Mouse (Mus musculus) stomach, postnatal 0 days (tissue): ENCODE measurements around the gene Msmp. TPM values are rescaled to one million over a fixed set of nuclear protein-coding genes. Genes with fewer than 3 reads are reported as not detected.
"Not testable (repeated sequence)": the region's sequence is repeated elsewhere in the genome, so short reads cannot be mapped to it uniquely, and the experiment has no call there.

Experiments used
- ATAC-seq: fragments of 200-750 bp; cut with Nextera tagmentation; 2 replicates; pipeline ENCODE4 v1.8.0; 2017; ENCODE audit not compliant: low FRiP score, low TSS enrichment
- DNase-seq: peaks from one replicate; pipeline ENCODE4 v3.0.0-alpha.2; 2016; ENCODE audit warnings: low spot score
- H3K27ac ChIP-seq: fragments of 300-500 bp; sonication (generic); replicated peaks from 2 replicates; pipeline ENCODE4 v1.5.1; 2014; ENCODE audit warnings: mild to moderate bottlenecking, control low read depth
- H3K27me3 ChIP-seq: fragments of 300-500 bp; sonication (generic); 2 replicates; pipeline ENCODE4 v1.6.1; 2014; ENCODE audit warnings: low read length; ENCODE audit not compliant: control insufficient read depth, insufficient read depth
- H3K36me3 ChIP-seq: fragments of 300-500 bp; sonication (generic); 2 replicates; pipeline ENCODE4 v1.6.1; 2014; ENCODE audit warnings: low read length, mixed read lengths; ENCODE audit not compliant: control insufficient read depth, insufficient read depth
- H3K4me1 ChIP-seq: fragments of 300-500 bp; sonication (generic); replicated peaks from 2 replicates; pipeline ENCODE4 v1.6.1; 2014; ENCODE audit warnings: antibody characterized with exemption; ENCODE audit not compliant: control insufficient read depth, insufficient read depth
- H3K4me2 ChIP-seq: fragments of 300-500 bp; sonication (generic); replicated peaks from 2 replicates; pipeline ENCODE4 v1.6.1; 2014; ENCODE audit warnings: low read depth, mild to moderate bottlenecking, control low read depth, moderate library complexity
- H3K4me3 ChIP-seq: fragments of 300-500 bp; sonication (generic); 2 replicates; pipeline ENCODE4 v1.5.1; 2014; ENCODE audit warnings: low read depth, low read length, control low read depth
- H3K9ac ChIP-seq: fragments of 300-500 bp; sonication (generic); 2 replicates; pipeline ENCODE4 v1.6.1; 2014; ENCODE audit warnings: mild to moderate bottlenecking, low read length, control low read depth, mixed read lengths
- H3K9me3 ChIP-seq: fragments of 300-500 bp; sonication (generic); 2 replicates; pipeline ENCODE4 v1.6.1; 2016; ENCODE audit warnings: low read length; ENCODE audit not compliant: control insufficient read depth
- CTCF ChIP-seq: IDR thresholded peaks from 2 replicates; pipeline ENCODE4 v1.5.1; 2016; ENCODE audit warnings: antibody characterized with exemption, low read depth, mild to moderate bottlenecking, moderate library complexity
- EP300 ChIP-seq: optimal IDR thresholded peaks from 2 replicates; pipeline ENCODE3; 2016; ENCODE audit warnings: antibody characterized with exemption
- WGBS: fragments of 180-500 bp; shearing (Covaris S2); extraction: QIAGEN DNeasy Blood & Tissue Kit; methylation state at CpG from one replicate; pipeline ENCODE4 v1.1.7; 2014; 5-methylcytosine and 5-hydroxymethylcytosine counted together
- polyA plus RNA-seq: library from polyadenylated mRNA; unstranded; fragments of >200 nt; fragmentation: Nextera tagmentation; extraction: Ambion mirVana; gene quantifications from 2 replicates; pipeline ENCODE4 v1.2.1, GENCODE M21; 2015

Msmp gene
- polyA plus RNA-seq, 1 experiment from 2014 or later: 0.25 TPM

DNA sequence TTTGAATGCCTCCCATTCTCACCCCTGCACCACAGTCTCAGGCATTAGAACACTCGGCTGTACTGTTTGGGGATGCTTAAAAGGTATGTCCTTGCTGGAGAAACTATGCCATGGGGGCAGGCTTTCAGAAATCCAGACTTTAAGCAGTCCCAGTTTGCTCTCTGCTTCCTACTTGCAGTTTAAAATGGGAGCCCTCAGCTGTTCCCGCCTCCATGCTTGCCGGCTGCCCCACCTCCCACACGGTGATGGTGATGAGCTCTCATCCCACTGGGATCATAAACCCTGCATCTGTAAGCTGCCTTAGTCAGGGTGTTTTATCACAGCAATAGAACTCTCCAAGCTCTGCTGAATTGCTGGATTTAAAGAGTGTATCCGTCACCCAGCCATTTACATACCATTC, 31.9 kb downstream of the Msmp start:
- H3K4me1 ChIP-seq: no peaks in the 10 kb centered on the region
- H3K27ac ChIP-seq: no peak overlapping the region
- no peak for DNase-seq
- no peak overlapping the region for H3K9ac ChIP-seq
- ATAC-seq: no peak
- no peak overlapping the region for H3K4me2 ChIP-seq
- no peak overlapping the region for H3K4me3 ChIP-seq
- 96% methylated on average over 5 of the region's 5 CpGs for WGBS
- H3K27me3 ChIP-seq: no peaks in the 10 kb centered on the region
- TF ChIP-seq EP300: no peak
- no peak for TF ChIP-seq CTCF
- H3K36me3 ChIP-seq: peaks cover 71% of the 10 kb centered on the region
- no peaks in the 10 kb centered on the region for H3K9me3 ChIP-seq

DNA sequence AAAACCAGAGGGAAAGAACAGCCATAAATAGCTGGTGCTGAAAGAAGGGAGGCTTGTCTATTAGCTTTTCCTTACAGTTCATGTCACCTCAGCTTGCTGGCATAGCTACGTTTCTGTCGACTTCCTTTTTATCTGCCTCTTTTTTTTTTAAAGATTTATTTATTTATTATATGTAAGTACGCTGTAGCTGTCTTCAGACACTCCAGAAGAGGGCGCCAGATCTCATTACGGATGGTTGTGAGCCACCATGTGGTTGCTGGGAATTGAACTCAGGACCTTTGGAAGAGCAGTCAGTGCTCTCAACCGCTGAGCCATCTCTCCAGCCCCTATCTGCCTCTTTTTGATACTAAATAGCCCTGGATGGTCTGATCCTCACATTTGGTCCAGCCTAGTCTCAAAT, 32.4 kb downstream of the Msmp start:
- ATAC-seq, DNase-seq, H3K4me2 ChIP-seq, H3K4me1 ChIP-seq, H3K27me3 ChIP-seq, H3K9me3 ChIP-seq, H3K27ac ChIP-seq, H3K4me3 ChIP-seq, H3K9ac ChIP-seq: not testable (repeated sequence)
- H3K36me3 ChIP-seq: peaks cover 77% of the 10 kb centered on the region
- 0 out of 2 replicates have a peak, but pooled peaks have one; percentile 10 for TF ChIP-seq CTCF
- 79% methylated on average over 6 of the region's 6 CpGs for WGBS

DNA sequence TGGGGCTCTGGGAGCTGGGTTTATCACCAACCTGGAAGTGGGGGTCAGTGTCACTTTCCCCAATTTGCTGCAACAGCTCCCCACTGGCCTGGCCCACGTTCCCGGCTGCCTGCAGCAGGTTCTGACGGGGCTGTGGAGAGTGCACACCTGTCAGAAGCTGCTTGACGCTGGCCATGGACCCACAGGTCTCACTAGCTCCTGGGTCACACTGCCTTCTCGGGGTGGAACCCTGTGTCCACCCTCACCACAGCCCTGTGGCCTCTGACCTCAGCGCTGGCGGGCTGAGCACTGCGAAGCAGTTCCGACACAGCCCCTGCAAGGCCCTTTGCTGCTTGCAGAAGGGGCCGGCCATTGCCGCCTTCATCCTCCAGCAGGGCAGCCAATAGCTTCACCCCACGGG, 35.2 kb downstream of the Msmp start:
- no peak for TF ChIP-seq EP300
- DNase-seq: no peak
- Histone ChIP-seq H3K36me3 (peaks cover 87% of the 10 kb centered on the region), H3K27me3 (no peaks in the 10 kb centered on the region), H3K4me3 (no peak overlapping the region), H3K4me2 (no peak overlapping the region), H3K4me1 (no peaks in the 10 kb centered on the region), H3K27ac (no peak overlapping the region), H3K9ac (no peak overlapping the region), H3K9me3 (no peaks in the 10 kb centered on the region)
- WGBS: 92% methylated on average over 12 of the region's 12 CpGs
- no peak for ATAC-seq

DNA sequence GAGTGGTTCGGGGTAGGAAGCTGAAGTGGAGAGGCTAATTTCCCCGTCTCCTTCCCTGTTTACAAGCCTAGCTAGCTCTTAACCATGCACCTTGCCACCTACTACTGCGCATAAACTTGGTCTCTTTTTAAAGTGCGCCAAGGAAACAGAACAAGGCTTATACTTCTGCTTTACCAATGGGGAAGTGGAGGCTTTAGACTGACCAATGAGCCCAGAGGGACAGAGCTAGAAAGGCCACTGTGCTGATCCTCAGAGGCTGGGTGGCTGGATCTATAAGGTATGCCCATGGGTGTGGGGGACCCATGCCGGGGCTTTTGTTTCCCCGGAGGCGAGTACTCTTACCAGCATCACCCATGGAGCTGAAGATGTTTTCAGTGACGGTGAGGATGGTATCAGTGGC, 37.1 kb downstream of the Msmp start:
- ATAC-seq: no peak
- H3K4me1 ChIP-seq: no peaks in the 10 kb centered on the region
- peaks cover 87% of the 10 kb centered on the region for H3K36me3 ChIP-seq
- no peak for DNase-seq
- WGBS: 94% methylated on average over 8 of the region's 8 CpGs
- H3K4me2 ChIP-seq: no peak overlapping the region
- H3K4me3 ChIP-seq: no peak overlapping the region
- H3K27ac ChIP-seq: no peak overlapping the region
- no peak overlapping the region for H3K9ac ChIP-seq
- H3K9me3 ChIP-seq: no peaks in the 10 kb centered on the region
- TF ChIP-seq CTCF: no peak
- TF ChIP-seq EP300: no peak
- H3K27me3 ChIP-seq: no peaks in the 10 kb centered on the region

DNA sequence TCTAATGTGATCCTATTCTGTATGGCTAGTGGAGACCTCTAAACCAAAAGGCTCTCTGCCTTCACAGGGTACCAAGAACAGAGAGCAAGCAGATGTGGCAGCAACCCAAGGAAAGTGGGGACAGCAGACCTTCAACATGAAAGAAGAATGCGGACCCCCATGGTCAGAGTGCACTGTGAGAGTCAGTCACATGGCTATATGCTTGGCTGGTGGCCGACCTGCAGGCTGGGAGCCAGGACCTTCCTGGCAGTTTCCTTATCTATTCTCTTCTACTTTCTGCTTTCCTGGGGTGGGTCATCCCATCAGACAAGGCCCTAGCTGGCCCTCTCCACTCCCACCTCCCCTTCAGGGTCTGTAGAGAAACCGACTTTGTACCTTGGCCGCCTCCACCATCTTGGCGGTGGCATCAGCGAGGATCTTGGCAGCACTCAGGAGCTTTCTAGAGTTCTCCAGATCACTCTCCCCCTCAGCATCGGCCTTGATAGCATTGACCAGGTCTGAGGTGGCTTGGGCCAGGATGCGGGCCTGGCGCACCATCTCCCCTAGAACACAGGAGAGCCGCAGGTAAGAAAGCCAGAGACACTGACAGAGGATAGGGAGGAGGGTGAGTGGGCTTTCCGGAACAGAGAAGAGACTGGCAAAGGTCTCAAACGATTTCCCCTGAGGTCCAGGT, 37.8 kb downstream of the Msmp start:
- no peaks in the 10 kb centered on the region for H3K9me3 ChIP-seq
- 93% methylated on average over 12 of the region's 12 CpGs for WGBS
- H3K36me3 ChIP-seq: peaks cover 88% of the 10 kb centered on the region
- TF ChIP-seq CTCF (no peak), EP300 (no peak)
- H3K4me2 ChIP-seq: no peak overlapping the region
- H3K27ac ChIP-seq: no peak overlapping the region
- H3K9ac ChIP-seq: no peak overlapping the region
- H3K27me3 ChIP-seq: no peaks in the 10 kb centered on the region
- no peak for ATAC-seq
- no peak overlapping the region for H3K4me3 ChIP-seq
- no peaks in the 10 kb centered on the region for H3K4me1 ChIP-seq
- no peak for DNase-seq

DNA sequence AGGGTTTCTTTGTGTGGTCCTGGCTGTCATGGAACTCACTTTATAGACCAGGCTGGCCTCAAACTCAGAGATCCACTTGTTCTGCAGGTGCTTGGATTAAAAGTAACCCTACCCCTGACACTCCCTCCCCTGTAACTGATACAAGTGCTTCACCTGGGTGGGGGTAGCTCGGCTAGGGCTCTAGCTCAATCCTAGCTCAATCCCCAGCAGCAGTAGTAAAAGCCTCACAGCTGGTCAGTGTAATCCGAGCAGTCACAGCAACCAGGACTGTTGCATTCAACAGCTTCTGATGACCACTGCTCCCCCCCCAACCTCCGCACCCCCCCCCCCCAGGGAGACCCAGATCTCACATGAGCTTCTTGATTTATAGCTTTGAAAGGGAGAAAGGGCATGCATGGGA, 42.2 kb downstream of the Msmp start:
- 77% methylated on average over 3 of the region's 3 CpGs for WGBS
- H3K4me2 ChIP-seq: no peak overlapping the region
- no peaks in the 10 kb centered on the region for H3K27me3 ChIP-seq
- H3K9ac ChIP-seq: no peak overlapping the region
- no peaks in the 10 kb centered on the region for H3K9me3 ChIP-seq
- DNase-seq (no peak), ATAC-seq (no peak)
- TF ChIP-seq CTCF (no peak), EP300 (no peak)
- H3K27ac ChIP-seq: no peak overlapping the region
- no peak overlapping the region for H3K4me3 ChIP-seq
- peaks cover 86% of the 10 kb centered on the region for H3K36me3 ChIP-seq
- H3K4me1 ChIP-seq: no peaks in the 10 kb centered on the region
